Mouse (Mus musculus): ENCODE measurements around the gene Osbpl3.

GRCm38 (mm10) chr6:50381504-50382091 lies 74.4 kb downstream of the Osbpl3 start:
- no peak for TF ChIP-seq CTCF (IDR thresholded peaks at IDR 0.05; ENCODE audit: control insufficient read depth, insufficient read depth, insufficient replicate concordance, low read depth, low read length)
- TF ChIP-seq POLR2A (IDR thresholded peaks at IDR 0.05; ENCODE audit: control insufficient read depth, low read depth, low read length), result no peak
